24 mouse cellular contexts compared by ENCODE assay signal in the genomic region with DNA sequence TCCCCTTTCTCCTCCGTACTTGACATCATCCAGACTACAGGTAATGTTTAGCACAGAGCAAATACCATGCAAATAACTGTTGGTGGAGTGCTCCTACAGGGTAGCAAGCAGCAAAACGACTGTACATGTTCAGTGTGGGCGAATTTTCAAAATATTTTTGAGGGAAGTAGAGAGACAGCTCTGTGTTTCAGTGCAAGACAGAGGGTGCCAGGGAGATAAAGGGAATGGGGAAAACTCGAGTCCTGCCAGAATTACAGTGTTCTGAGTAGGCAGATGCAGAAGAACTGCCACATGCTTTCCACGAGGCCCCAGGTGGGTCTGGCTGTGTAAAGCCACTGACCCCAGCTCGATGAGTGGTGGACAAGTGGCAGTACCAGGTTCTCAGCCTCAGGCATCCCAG.
"Had no signal": no experiment of that assay in that cellular context is flagged by ENCODE, and none has a peak within 500 bp of the region (broad histone marks: within the 10 kb centered on the region; RNA-seq: fewer than 3 reads in every experiment).

No protein-coding gene starts in this region.

- H3K4me3 ChIP-seq: heart, adult 2 months; heart, embryonic 13.5 days; heart, embryonic 15.5 days; hindbrain, embryonic 13.5 days; hindbrain, embryonic 15.5 days; kidney, embryonic 15.5 days; limb, embryonic 13.5 days; limb, embryonic 15.5 days; liver, embryonic 12.5 days had no signal

- H3K4me1 ChIP-seq: heart, embryonic 15.5 days; kidney, embryonic 15.5 days; limb, embryonic 13.5 days; limb, embryonic 15.5 days; liver, embryonic 12.5 days had no signal

- H3K27ac ChIP-seq: heart, adult 2 months; heart, embryonic 13.5 days; heart, embryonic 15.5 days; hindbrain, embryonic 13.5 days; hindbrain, embryonic 15.5 days; hindbrain, postnatal 0 days; kidney, embryonic 15.5 days; kidney, postnatal 0 days; limb, embryonic 13.5 days; limb, embryonic 15.5 days; liver, embryonic 12.5 days; liver, embryonic 14.5 days had no signal

- ATAC-seq: hindbrain, postnatal 0 days; intestine, embryonic 16.5 days; liver, embryonic 12.5 days had no signal

- DNase-seq: gastrocnemius, postnatal 14 days; gastrocnemius, postnatal 36 days; heart, adult 2 months; heart, postnatal 14 days; heart, postnatal 36 days; kidney, adult 11 months; kidney, adult 2 months; kidney, adult 9 months; kidney, postnatal 14 days; kidney, postnatal 36 days; layer of hippocampus, postnatal 36 days; left cerebral cortex, postnatal 4 days had no signal
